22 mouse cellular contexts compared by ENCODE assay signal in genomic region chr9:66160155-66160554, GRCm38 (mm10). TPM values are rescaled to one million over a fixed set of nuclear protein-coding genes. Genes with fewer than 3 reads are reported as not detected.
DNase-seq lines count a peak whose midpoint lies in the region; ATAC-seq and TF ChIP-seq lines count a peak whose summit lies in the region.
"Had no signal": no experiment of that assay in that cellular context is flagged by ENCODE, and none has a peak within 500 bp of the region (broad histone marks: within the 10 kb centered on the region; RNA-seq: fewer than 3 reads in every experiment).

No protein-coding gene starts in this region.

- POLR2A ChIA-PET in Patski (lab: Charles Lee), result no interaction called here

- intact Hi-C loops in heart, adult 2 months (cut with DNase I), result no loop called here

- 98% methylated on average over 2 of the region's 2 CpGs for WGBS in heart, adult 2 months
- WGBS in liver, embryonic 15.5 days (ENCODE audit: insufficient replicate concordance), result 91% methylated on average over 2 of the region's 2 CpGs

- H3K9me3 ChIP-seq in liver, embryonic 15.5 days (replicated peaks), result no peaks in the 10 kb centered on the region
- H3K9me3 ChIP-seq: embryonic facial prominence, embryonic 13.5 days; forebrain, embryonic 12.5 days; G1E; limb, embryonic 13.5 days; neural tube, embryonic 13.5 days had no signal

- H3K27ac ChIP-seq in heart, adult 2 months, result no peak overlapping the region
- no peak overlapping the region for H3K27ac ChIP-seq in liver, embryonic 15.5 days (replicated peaks)
- H3K27ac ChIP-seq: embryonic facial prominence, embryonic 13.5 days; forebrain, embryonic 12.5 days; hindbrain, embryonic 14.5 days; limb, embryonic 13.5 days; neural tube, embryonic 13.5 days had no signal

- ATAC-seq in Patski, result no peak
- no peak for ATAC-seq in liver, embryonic 15.5 days (ENCODE audit: insufficient read depth)

- TF ChIP-seq EP300 in heart, adult 2 months (IDR thresholded peaks at IDR 0.05; ENCODE audit: insufficient read depth, low read depth, low read length), result no peak

- no peaks in the 10 kb centered on the region for H3K27me3 ChIP-seq in heart, adult 2 months (ENCODE audit: control insufficient read depth, insufficient read depth, low read length)
- peaks cover 5% of the 10 kb centered on the region for H3K27me3 ChIP-seq in Patski
- peaks cover 13% of the 10 kb centered on the region; the same call in 1 of the 2 replicates for H3K27me3 ChIP-seq in liver, embryonic 15.5 days

- no peak overlapping the region for H3K4me3 ChIP-seq in heart, adult 2 months
- peak overlapping the region; percentile 72; the same call in 1 of the 2 replicates for H3K4me3 ChIP-seq in liver, embryonic 15.5 days (replicated peaks)
- H3K4me3 ChIP-seq: embryonic facial prominence, embryonic 13.5 days; forebrain, embryonic 12.5 days; limb, embryonic 13.5 days; neural tube, embryonic 13.5 days had no signal

- H3K36me3 ChIP-seq in heart, adult 2 months (ENCODE audit: control insufficient read depth, insufficient read depth, low read length), result no peaks in the 10 kb centered on the region
- H3K36me3 ChIP-seq in liver, embryonic 15.5 days (replicated peaks), result peaks cover 9% of the 10 kb centered on the region
- H3K36me3 ChIP-seq: embryonic facial prominence, embryonic 13.5 days; forebrain, embryonic 12.5 days; limb, embryonic 13.5 days; neural tube, embryonic 13.5 days had no signal

- peak overlapping the region; percentile 84 for H3K4me2 ChIP-seq in liver, embryonic 15.5 days
- H3K4me2 ChIP-seq: embryonic facial prominence, embryonic 13.5 days; forebrain, embryonic 12.5 days; hindbrain, embryonic 14.5 days; limb, embryonic 13.5 days; neural tube, embryonic 13.5 days had no signal

- peak; percentile 23 for TF ChIP-seq CTCF in heart, adult 2 months (IDR thresholded peaks at IDR 0.05)
- TF ChIP-seq CTCF in Patski (IDR thresholded peaks at IDR 0.05), result peak; percentile 36

- in situ Hi-C loops in Patski (cut with MboI; ENCODE audit: low pct_unique_long_range_greater_than_20kb), result no loop called here

- peaks cover 10% of the 10 kb centered on the region for H3K4me1 ChIP-seq in heart, adult 2 months (ENCODE audit: control insufficient read depth, insufficient read depth, low read length)
- H3K4me1 ChIP-seq in liver, embryonic 15.5 days (replicated peaks), result peaks cover 60% of the 10 kb centered on the region

- no peak for TF ChIP-seq POLR2A in heart, adult 2 months (IDR thresholded peaks at IDR 0.05; ENCODE audit: insufficient read depth, low read depth, low read length)

- DNase-seq in heart, adult 2 months, result no peak
- no peak for DNase-seq in heart, postnatal 4 days
- DNase-seq in A20 (ENCODE audit: low read depth, low spot score) (peak; percentile 26), Patski (ENCODE audit: low read depth, low spot score) (no peak), MN1 (ENCODE audit: low spot score) (no peak)
- DNase-seq in gastrocnemius, postnatal 10 days, result no peak
- DNase-seq: adrenal gland, postnatal 14 days; cerebellum, adult 2 months; heart, postnatal 14 days; kidney, adult 11 months; kidney, postnatal 25 days; layer of hippocampus, adult 9-11 months; lung, postnatal 36 days; right cerebral cortex, postnatal 25 days; thymus, postnatal 14 days had no signal

- no peaks in the 10 kb centered on the region for H3K79me2 ChIP-seq in heart, adult 2 months (replicated peaks; ENCODE audit: control insufficient read depth, insufficient read depth, low read length)

- no peak overlapping the region for H3K9ac ChIP-seq in heart, adult 2 months (ENCODE audit: low read depth, low read length)
- no peak overlapping the region for H3K9ac ChIP-seq in liver, embryonic 15.5 days
- H3K9ac ChIP-seq: embryonic facial prominence, embryonic 13.5 days; forebrain, embryonic 12.5 days; hindbrain, embryonic 14.5 days; limb, embryonic 13.5 days; neural tube, embryonic 13.5 days had no signal

- CTCF ChIA-PET in Patski (lab: Charles Lee), result no interaction called here

RNA-seq across cellular contexts. Expression of gene Dapk2, which starts 2.1 kb away (rescaled TPM):
- total RNA-seq in heart, adult 2 months (2021), result 1 to 10 TPM; 5.8 TPM
- polyA plus RNA-seq in heart, adult 2 months (2012; rRNA removed), result 5.6 and 8.5 TPM in 2 replicates
- 1 to 10 TPM; 3.1 to 3.8 TPM for total RNA-seq in heart, postnatal 4 days (2021)
- 0.19 TPM for polyA plus RNA-seq in Patski (2021)
- polyA plus RNA-seq in liver, embryonic 15.5 days (2015; fragmentation: Nextera tagmentation; extraction: Ambion mirVana), result 31.9 and 33.9 TPM in 2 replicates
- 10 to 100 TPM; 15.5 to 19.1 TPM for total RNA-seq in gastrocnemius, postnatal 10 days (2021)

RNA-seq across cellular contexts. Expression of gene Ciao2a, which starts 33.7 kb away (rescaled TPM):
- total RNA-seq in heart, adult 2 months (2021), result 10 to 100 TPM; 59.7 to 68.1 TPM
- polyA plus RNA-seq in heart, adult 2 months (2012; rRNA removed), result 19.5 and 31.2 TPM in 2 replicates
- 10 to 100 TPM; 99.1 to 99.6 TPM for total RNA-seq in heart, postnatal 4 days (2021)
- polyA plus RNA-seq in Patski (2021), result 94.8 TPM
- 117 and 132 TPM in 2 replicates for polyA plus RNA-seq in liver, embryonic 15.5 days (2015; fragmentation: Nextera tagmentation; extraction: Ambion mirVana)
- total RNA-seq in gastrocnemius, postnatal 10 days (2021), result 10 to 100 TPM; 39.6 to 46.0 TPM

RNA-seq across cellular contexts. Expression of gene Snx1, which starts 33.8 kb away (rescaled TPM):
- total RNA-seq in heart, adult 2 months (2021), result 10 to 100 TPM; 24.8 to 27.6 TPM
- 19.2 and 25.2 TPM in 2 replicates for polyA plus RNA-seq in heart, adult 2 months (2012; rRNA removed)
- 10 to 100 TPM; 39.3 to 40.4 TPM for total RNA-seq in heart, postnatal 4 days (2021)
- polyA plus RNA-seq in Patski (2021), result 103 TPM
- polyA plus RNA-seq in liver, embryonic 15.5 days (2015; fragmentation: Nextera tagmentation; extraction: Ambion mirVana), result 62.7 and 64.8 TPM in 2 replicates
- 10 to 100 TPM; 36.4 to 42.5 TPM for total RNA-seq in gastrocnemius, postnatal 10 days (2021)
